8 mouse cellular contexts compared by ENCODE assay signal in the genomic region with DNA sequence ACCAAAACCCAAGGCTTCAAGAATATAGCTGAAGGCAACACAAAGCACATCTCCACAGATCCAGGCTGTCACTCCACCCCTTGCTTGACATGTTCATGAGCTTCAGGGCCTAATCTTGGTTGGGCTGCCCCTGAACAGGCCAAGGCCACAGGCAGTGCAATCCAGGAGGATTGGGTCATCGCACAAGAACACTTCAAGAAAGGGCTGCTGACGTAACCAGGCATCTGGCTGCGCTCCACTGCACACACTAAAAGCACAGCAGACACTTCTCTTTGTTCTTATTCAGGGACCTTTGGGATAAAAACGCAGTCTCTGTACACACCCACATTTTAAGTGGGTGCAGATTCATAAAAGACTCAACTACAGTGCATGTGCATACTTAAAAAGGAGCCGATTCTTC. TPM values are rescaled to one million over a fixed set of nuclear protein-coding genes. Genes with fewer than 3 reads are reported as not detected.
A peak's percentile ranks its signal among the peaks of the same experiment; 100 is the strongest.
DNase-seq lines count a peak whose midpoint lies in the region; ATAC-seq lines count a peak whose summit lies in the region.

No protein-coding gene starts in this region.

- intact Hi-C loops in left cerebral cortex, postnatal 10 days (cut with DNase I), result no loop called here
- intact Hi-C loops in gastrocnemius, postnatal 14 days (cut with DNase I; ENCODE audit: low total_unique reads), result no loop called here

- 0 out of 2 replicates have a peak, but pooled peaks have one; percentile 21 for ATAC-seq in megakaryocyte, adult 5-6 weeks (ENCODE audit: poor library complexity, severe bottlenecking)

- peak; percentile 18 for DNase-seq in left cerebral cortex, adult 11 months (ENCODE audit: low spot score)
- DNase-seq in left cerebral cortex, postnatal 10 days (ENCODE audit: extremely low spot score in 1 of 2, low spot score in 2 of 2), result no peak
- DNase-seq in adrenal gland, postnatal 25 days, result peak; percentile 63
- DNase-seq in gastrocnemius, postnatal 14 days, result peak; percentile 46
- DNase-seq in cerebellum, adult 18-20 months, result no peak
- no peak for DNase-seq in c-Kit-positive CD71-positive TER-119-positive erythroid progenitor cells, embryonic 14.5 days (ENCODE audit: low spot score)
- no peak for DNase-seq in spleen, postnatal 36 days (ENCODE audit: low spot score in 2 of 2)

RNA-seq across cellular contexts. Expression of gene Atp11a, which starts 26.0 kb away (rescaled TPM):
- total RNA-seq in left cerebral cortex, postnatal 10 days (2021), result 10 to 100 TPM; 50.1 to 52.6 TPM
- 131 and 173 TPM in 2 replicates for total RNA-seq in adrenal gland, postnatal 25 days (2021)
- total RNA-seq in gastrocnemius, postnatal 14 days (2021), result 10 to 100 TPM; 21.8 to 23.4 TPM
- total RNA-seq in megakaryocyte, adult 5-6 weeks (2015), result 30.8 and 32.9 TPM in 2 replicates
- total RNA-seq in megakaryocyte, adult 5-6 weeks (2017), result 29.4 and 29.8 TPM in 2 replicates

RNA-seq across cellular contexts. Expression of gene Tubgcp3, which starts 58.7 kb away (rescaled TPM):
- total RNA-seq in left cerebral cortex, postnatal 10 days (2021), result 10 to 100 TPM; 32.3 to 32.7 TPM
- 34.8 and 38.6 TPM in 2 replicates for total RNA-seq in adrenal gland, postnatal 25 days (2021)
- 1 to 10 TPM; 8.9 to 9.5 TPM for total RNA-seq in gastrocnemius, postnatal 14 days (2021)
- 44.2 and 50.4 TPM in 2 replicates for total RNA-seq in megakaryocyte, adult 5-6 weeks (2015)
- total RNA-seq in megakaryocyte, adult 5-6 weeks (2017), result 34.5 and 37.6 TPM in 2 replicates

Comparison
In these comparisons a context has a peak if more than half of its experiments do, and no peak if none do; other contexts are left out.
1. DNase-seq: peak in left cerebral cortex, adult 11 months (single experiment), adrenal gland, postnatal 25 days (single experiment) and gastrocnemius, postnatal 14 days (single experiment); none in left cerebral cortex, postnatal 10 days (0 of 2), cerebellum, adult 18-20 months (0 of 2), c-Kit-positive CD71-positive TER-119-positive erythroid progenitor cells, embryonic 14.5 days (single experiment) and spleen, postnatal 36 days (0 of 2).